Mouse (Mus musculus) urinary bladder, adult 2 months (tissue): ENCODE results near the gene Nup43. TPM values are rescaled to one million over a fixed set of nuclear protein-coding genes. Genes with fewer than 3 reads are reported as not detected.

Experiments
- DNase-seq: peaks from one replicate; pipeline ENCODE4 v3.0.0; 2022; ENCODE audit warnings: low spot score
- polyA plus RNA-seq: library from polyadenylated mRNA; depleted of rRNA; stranded (reverse); fragments of >200 nt; gene quantifications from 2 replicates; pipeline ENCODE4 v1.2.3, GENCODE M21; 2012; rRNA removed

Gene Nup43
- polyA plus RNA-seq, 1 experiment = 12.4 TPM

GRCm38 (mm10) chr10:7682249-7682648 is 14.9 kb downstream of the Nup43 start:
- DNase-seq = no peak

- DNase-seq = no peak
Observed at GRCm38 (mm10) chr10:7686902-7687301, 19.6 kb downstream of the Nup43 start.

- DNase-seq = no peak
Observed at GRCm38 (mm10) chr10:7695286-7695685, 28.0 kb downstream of the Nup43 start.

DNA sequence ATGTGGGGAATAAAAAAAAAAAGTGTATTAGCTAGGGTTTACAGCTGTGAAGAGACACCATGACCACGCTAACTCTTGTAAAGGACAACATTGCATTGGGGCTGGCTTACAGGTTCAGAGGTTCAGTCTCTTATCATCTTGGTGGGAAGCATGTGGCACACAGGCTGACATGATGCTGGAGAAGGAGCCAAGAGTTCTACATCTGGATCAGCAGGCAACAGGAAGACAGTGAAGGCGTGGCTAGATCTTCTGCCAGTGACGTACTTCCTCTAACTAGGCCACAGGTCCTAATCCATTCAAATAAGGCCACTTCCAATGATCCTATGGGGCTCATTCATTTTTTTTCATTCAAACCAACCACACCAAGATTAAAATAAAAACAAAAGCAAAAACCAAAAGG is 32.8 kb downstream of the Nup43 start:
- no peak for DNase-seq

GRCm38 (mm10) chr10:7702586-7702985 is 35.3 kb downstream of the Nup43 start:
- DNase-seq = no peak

DNA sequence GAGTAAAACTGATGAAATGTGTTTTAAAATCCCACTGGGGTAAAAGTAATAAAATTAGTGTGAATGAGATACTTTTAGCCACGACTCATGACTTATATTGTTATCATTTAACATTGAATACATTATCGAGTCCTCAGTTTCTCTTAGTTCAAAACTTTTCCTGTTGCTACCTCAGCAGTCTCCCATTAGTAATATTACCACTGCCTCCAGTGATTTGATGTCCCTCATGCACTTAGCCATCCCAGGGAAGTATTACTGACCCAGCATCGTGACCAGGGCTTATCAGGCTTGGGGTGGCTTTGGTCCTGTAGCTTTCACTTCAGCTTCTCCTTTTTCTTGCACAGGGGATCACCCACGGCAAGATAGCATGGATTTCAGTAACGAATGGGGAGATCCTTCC is 42.8 kb downstream of the Nup43 start:
- no peak for DNase-seq

DNA sequence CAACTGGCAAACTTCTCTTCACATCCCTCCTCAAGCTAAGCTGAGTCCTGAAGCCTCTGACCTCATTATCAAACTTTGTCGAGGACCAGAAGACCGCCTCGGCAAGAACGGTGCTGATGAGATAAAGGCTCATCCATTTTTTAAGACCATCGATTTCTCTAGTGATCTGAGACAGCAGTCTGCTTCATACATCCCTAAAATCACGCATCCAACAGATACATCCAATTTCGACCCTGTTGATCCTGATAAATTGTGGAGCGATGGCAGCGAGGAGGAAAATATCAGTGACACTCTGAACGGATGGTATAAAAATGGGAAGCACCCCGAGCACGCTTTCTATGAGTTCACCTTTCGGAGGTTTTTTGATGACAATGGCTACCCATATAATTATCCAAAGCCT is 45.2 kb downstream of the Nup43 start:
- no peak for DNase-seq

- no peak for DNase-seq
Observed at GRCm38 (mm10) chr10:7715056-7715455, 47.8 kb downstream of the Nup43 start.

DNA sequence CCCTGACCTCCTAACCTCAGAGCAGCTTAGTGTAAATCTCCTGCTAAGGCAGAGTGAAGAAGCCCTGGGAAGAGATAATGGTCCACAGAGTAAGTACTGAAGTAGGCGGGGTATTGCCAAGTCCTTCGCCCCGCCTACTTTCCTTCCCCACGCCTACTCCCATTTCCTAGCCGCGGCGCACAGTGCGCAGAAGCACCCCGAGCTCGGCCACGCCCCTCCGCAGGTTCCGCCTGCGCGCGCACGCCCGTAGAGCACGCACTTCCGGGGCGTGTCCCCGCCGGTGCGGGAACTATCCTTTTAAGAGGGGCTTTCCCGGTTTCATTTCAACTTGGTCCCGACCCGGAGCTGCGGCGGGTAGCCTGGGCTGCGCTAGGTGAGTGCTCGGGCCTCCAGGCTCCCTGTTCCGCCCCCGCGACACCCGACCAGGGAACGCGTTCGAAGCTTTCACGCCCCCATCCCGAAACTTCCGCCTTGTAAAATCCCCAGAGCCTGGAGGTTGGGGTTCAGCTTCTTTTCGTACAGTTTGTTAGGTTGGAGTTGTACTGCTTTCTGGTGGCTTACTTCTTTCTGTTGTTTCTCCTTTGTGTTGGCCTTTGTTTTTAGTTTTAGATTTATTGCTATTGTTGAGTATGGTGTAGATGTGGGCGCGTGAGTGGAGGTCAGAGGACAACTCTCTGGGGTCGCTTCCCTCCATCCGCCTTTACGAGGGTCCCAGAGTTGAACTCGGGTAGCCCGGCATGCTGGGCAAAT is 58.6 kb downstream of the Nup43 start, which contains the start of gene Katna1:
TSS of gene Katna1 (plus strand) at position 250 of the 750 bp plus-strand sequence.
- peak; percentile 83 for DNase-seq

GRCm38 (mm10) chr10:7726501-7726812 is 59.2 kb downstream of the Nup43 start:
- DNase-seq = no peak

DNA sequence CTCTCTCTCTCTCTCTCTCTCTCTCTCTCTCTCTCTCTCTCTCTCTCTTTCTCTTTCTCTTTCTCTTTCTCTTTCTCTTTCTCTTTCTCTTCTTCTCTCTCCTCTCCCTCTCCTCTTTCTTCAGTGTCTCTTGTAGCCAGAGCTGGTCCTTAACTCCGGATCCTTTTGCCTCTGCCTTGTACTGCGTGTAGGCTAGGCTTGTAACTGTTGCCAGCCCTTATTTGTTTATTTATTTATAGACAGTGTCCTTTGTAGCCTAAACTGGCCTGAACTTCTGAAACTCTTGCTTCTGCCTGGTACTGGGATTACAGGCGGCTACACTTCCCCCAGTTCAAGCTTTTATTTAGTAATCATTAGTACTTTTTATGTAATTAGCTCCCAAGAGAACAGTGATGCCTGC is 59.7 kb downstream of the Nup43 start:
- DNase-seq = no peak

Other genes starting within 250 kb of the Nup43 start
- 1.4 and 1.6 TPM in 2 replicates for gene Ulbp1, start 193.9 kb upstream of the Nup43 start, polyA plus RNA-seq
- 2.7 and 3.2 TPM in 2 replicates for gene Lrp11, start 77.7 kb upstream of the Nup43 start, polyA plus RNA-seq
- gene Pcmt1, start 13.6 kb downstream of the Nup43 start, polyA plus RNA-seq = 61.0 and 67.5 TPM in 2 replicates
- gene Lats1, start 13.7 kb downstream of the Nup43 start, polyA plus RNA-seq = 17.4 and 17.6 TPM in 2 replicates
- gene Katna1, start 58.5 kb downstream of the Nup43 start, polyA plus RNA-seq = 16.2 and 19.4 TPM in 2 replicates
- 81.8 and 82.6 TPM in 2 replicates for gene Ginm1, start 125.3 kb downstream of the Nup43 start, polyA plus RNA-seq
- 14.8 and 19.9 TPM in 2 replicates for gene Ppil4, start 125.4 kb downstream of the Nup43 start, polyA plus RNA-seq
- 0.28 and 0.44 TPM in 2 replicates for gene Zc3h12d, start 165.0 kb downstream of the Nup43 start, polyA plus RNA-seq